Mouse (Mus musculus) forebrain, embryonic 11.5 days (tissue): ENCODE data around the gene Lrrc61. TPM values are rescaled to one million over a fixed set of nuclear protein-coding genes. Genes with fewer than 3 reads are reported as not detected.
"Not testable (repeated sequence)": the region's sequence is repeated elsewhere in the genome, so short reads cannot be mapped to it uniquely, and the experiment has no call there.

Experiments used
- ATAC-seq: fragments of 200-750 bp; cut with Nextera tagmentation; replicated peaks from 2 replicates; pipeline ENCODE4 v1.8.0; 2017; ENCODE audit warnings: moderate TSS enrichment; ENCODE audit not compliant: low FRiP score
- DNase-seq: peaks from one replicate; pipeline ENCODE4 v3.0.0-alpha.2; 2017; ENCODE audit warnings: low spot score
- H3K27ac ChIP-seq: fragments of 300-500 bp; sonication (generic); 2 replicates; pipeline ENCODE4 v1.5.1; 2014; ENCODE audit warnings: low read depth, low read length
- H3K27me3 ChIP-seq: fragments of 300-500 bp; sonication (generic); 2 replicates; pipeline ENCODE4 v1.6.1; 2014; ENCODE audit warnings: mild to moderate bottlenecking, low read length, mixed read lengths; ENCODE audit not compliant: control insufficient read depth, insufficient read depth
- H3K36me3 ChIP-seq: fragments of 300-500 bp; sonication (generic); 2 replicates; pipeline ENCODE4 v1.6.1; 2014; ENCODE audit warnings: mild to moderate bottlenecking, low read length, moderate library complexity, mixed read lengths; ENCODE audit not compliant: control insufficient read depth, insufficient read depth
- H3K4me1 ChIP-seq: fragments of 300-500 bp; sonication (generic); replicated peaks from 2 replicates; pipeline ENCODE4 v1.6.1; 2014; ENCODE audit warnings: low read length, mixed read lengths; ENCODE audit not compliant: control insufficient read depth, insufficient read depth
- H3K4me2 ChIP-seq: fragments of 300-500 bp; sonication (generic); 2 replicates; pipeline ENCODE4 v1.6.1; 2014; ENCODE audit warnings: low read depth, mild to moderate bottlenecking, low read length, moderate library complexity, mixed read lengths; ENCODE audit not compliant: severe bottlenecking
- H3K4me3 ChIP-seq: fragments of 300-500 bp; sonication (generic); 2 replicates; pipeline ENCODE4 v1.5.1; 2014; ENCODE audit warnings: low read depth, low read length
- H3K9ac ChIP-seq: fragments of 300-500 bp; sonication (generic); 2 replicates; pipeline ENCODE4 v1.6.1; 2014; ENCODE audit warnings: low read length
- H3K9me3 ChIP-seq: fragments of 300-500 bp; sonication (generic); 2 replicates; pipeline ENCODE4 v1.6.1; 2016; ENCODE audit warnings: low read length, mixed read lengths; ENCODE audit not compliant: control insufficient read depth
- WGBS: fragments of 180-500 bp; shearing (Covaris S2); extraction: QIAGEN DNeasy Blood & Tissue Kit; methylation state at CpG from one replicate; pipeline ENCODE4 v1.1.7; 2014; 5-methylcytosine and 5-hydroxymethylcytosine counted together
- polyA plus RNA-seq: library from polyadenylated mRNA; unstranded; fragments of >200 nt; fragmentation: Nextera tagmentation; extraction: Ambion mirVana; gene quantifications from 2 replicates; pipeline ENCODE4 v1.2.1, GENCODE M21; 2014

Gene Lrrc61
- polyA plus RNA-seq, result 12.6 and 13.7 TPM in 2 replicates

- Histone ChIP-seq H3K9me3 (no peaks in the 10 kb centered on the region), H3K4me1 (peaks cover 4% of the 10 kb centered on the region; the same call in 1 of the 2 replicates), H3K9ac (peak within 1 kb of the TSS; percentile 81), H3K27ac (peak within 1 kb of the TSS; percentile 92), H3K4me3 (peak within 1 kb of the TSS; percentile 40), H3K4me2 (peak within 1 kb of the TSS; percentile 85), H3K27me3 (no peaks in the 10 kb centered on the region), H3K36me3 (no peaks in the 10 kb centered on the region)
- ATAC-seq (peak; percentile 89), DNase-seq (peak; percentile 94)
- under 1% methylated on average over 39 of the region's 39 CpGs for WGBS
These were observed at the start of gene Lrrc61 for GRCm38 (mm10) chr6:48554280-48555103. Lrrc61 (plus strand) TSS chr6:48554796.

GRCm38 (mm10) chr6:48508087-48508486 lies 46.5 kb upstream of the Lrrc61 start:
- Histone ChIP-seq H3K27ac (no peak overlapping the region), H3K4me1 (peaks cover 3% of the 10 kb centered on the region), H3K4me3 (no peak overlapping the region), H3K9ac (no peak overlapping the region), H3K36me3 (no peaks in the 10 kb centered on the region), H3K4me2 (no peak overlapping the region), H3K27me3 (no peaks in the 10 kb centered on the region), H3K9me3 (no peaks in the 10 kb centered on the region)
- WGBS, result 85% methylated on average over 4 of the region's 4 CpGs
- DNase-seq (no peak), ATAC-seq (no peak)

GRCm38 (mm10) chr6:48510426-48510825 lies 44.2 kb upstream of the Lrrc61 start:
- Histone ChIP-seq H3K4me1 (no peaks in the 10 kb centered on the region), H3K9me3 (no peaks in the 10 kb centered on the region), H3K27me3 (no peaks in the 10 kb centered on the region), H3K27ac (no peak overlapping the region), H3K9ac (no peak overlapping the region), H3K4me3 (no peak overlapping the region), H3K4me2 (no peak overlapping the region), H3K36me3 (no peaks in the 10 kb centered on the region)
- 88% methylated on average over 4 of the region's 4 CpGs for WGBS
- no peak for DNase-seq
- no peak for ATAC-seq

GRCm38 (mm10) chr6:48511861-48512260 lies 42.7 kb upstream of the Lrrc61 start:
- WGBS, result 87% methylated on average over 7 of the region's 7 CpGs
- Histone ChIP-seq H3K9ac (no peak overlapping the region), H3K4me2 (no peak overlapping the region), H3K4me3 (no peak overlapping the region), H3K4me1 (no peaks in the 10 kb centered on the region), H3K36me3 (no peaks in the 10 kb centered on the region), H3K27me3 (no peaks in the 10 kb centered on the region), H3K27ac (no peak overlapping the region), H3K9me3 (no peaks in the 10 kb centered on the region)
- ATAC-seq (no peak), DNase-seq (no peak)

- not testable (repeated sequence) for H3K4me1 ChIP-seq, H3K4me2 ChIP-seq, DNase-seq, H3K9ac ChIP-seq, H3K36me3 ChIP-seq, ATAC-seq, H3K9me3 ChIP-seq, H3K4me3 ChIP-seq, H3K27ac ChIP-seq, H3K27me3 ChIP-seq
- WGBS, result 94% methylated on average over 14 of the region's 16 CpGs
These were observed 29.7 kb upstream of the Lrrc61 start for GRCm38 (mm10) chr6:48524882-48525281.

DNA sequence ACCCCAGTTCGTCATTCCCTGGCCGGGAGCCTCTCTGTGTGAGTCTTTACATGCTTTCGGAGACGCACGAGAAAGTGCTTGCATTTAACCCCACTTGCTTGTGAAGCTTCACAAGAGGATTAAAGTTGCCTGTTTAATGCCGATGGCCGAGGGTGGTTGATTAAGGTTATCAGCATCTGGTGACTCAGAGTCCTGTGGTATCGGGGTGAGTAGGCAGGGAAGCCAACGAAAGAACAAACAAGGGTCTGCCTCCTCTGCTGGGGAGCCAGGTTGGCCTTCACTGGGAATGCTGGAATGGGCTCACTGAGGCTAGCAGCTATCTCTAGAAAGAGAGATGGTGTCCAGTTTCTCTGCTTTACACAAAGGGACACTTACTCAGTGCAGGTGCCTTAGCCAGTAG lies 26.7 kb upstream of the Lrrc61 start:
- Histone ChIP-seq H3K36me3 (no peaks in the 10 kb centered on the region), H3K27ac (no peak overlapping the region), H3K27me3 (no peaks in the 10 kb centered on the region), H3K4me1 (no peaks in the 10 kb centered on the region), H3K9me3 (no peaks in the 10 kb centered on the region), H3K9ac (no peak overlapping the region), H3K4me2 (no peak overlapping the region), H3K4me3 (no peak overlapping the region)
- no peak for ATAC-seq
- 82% methylated on average over 9 of the region's 9 CpGs for WGBS
- no peak for DNase-seq

- no peak overlapping the region for H3K27ac ChIP-seq
- no peaks in the 10 kb centered on the region for H3K9me3 ChIP-seq
- no peak overlapping the region for H3K4me2 ChIP-seq
- no peak for ATAC-seq
- 78% methylated on average over 14 of the region's 14 CpGs for WGBS
- H3K27me3 ChIP-seq, result no peaks in the 10 kb centered on the region
- H3K4me3 ChIP-seq, result no peak overlapping the region
- no peaks in the 10 kb centered on the region for H3K4me1 ChIP-seq
- no peaks in the 10 kb centered on the region for H3K36me3 ChIP-seq
- DNase-seq, result no peak
- no peak overlapping the region for H3K9ac ChIP-seq
These were observed 25.3 kb upstream of the Lrrc61 start for GRCm38 (mm10) chr6:48529261-48529660.

GRCm38 (mm10) chr6:48529871-48530440 lies 24.6 kb upstream of the Lrrc61 start:
- Histone ChIP-seq H3K4me2 (no peak overlapping the region), H3K4me1 (no peaks in the 10 kb centered on the region), H3K36me3 (no peaks in the 10 kb centered on the region), H3K27ac (no peak overlapping the region), H3K27me3 (no peaks in the 10 kb centered on the region), H3K9ac (no peak overlapping the region), H3K9me3 (no peaks in the 10 kb centered on the region), H3K4me3 (no peak overlapping the region)
- 86% methylated on average over 16 of the region's 16 CpGs for WGBS
- ATAC-seq, result no peak
- no peak for DNase-seq
